Mouse (Mus musculus): ENCODE measurements around the gene Lsamp. TPM values are rescaled to one million over a fixed set of nuclear protein-coding genes. Genes with fewer than 3 reads are reported as not detected.
A peak's percentile ranks its signal among the peaks of the same experiment; 100 is the strongest.

Gene Lsamp
- polyA plus RNA-seq, 1 experiment from 2014 or later: 8.4 TPM

DNA sequence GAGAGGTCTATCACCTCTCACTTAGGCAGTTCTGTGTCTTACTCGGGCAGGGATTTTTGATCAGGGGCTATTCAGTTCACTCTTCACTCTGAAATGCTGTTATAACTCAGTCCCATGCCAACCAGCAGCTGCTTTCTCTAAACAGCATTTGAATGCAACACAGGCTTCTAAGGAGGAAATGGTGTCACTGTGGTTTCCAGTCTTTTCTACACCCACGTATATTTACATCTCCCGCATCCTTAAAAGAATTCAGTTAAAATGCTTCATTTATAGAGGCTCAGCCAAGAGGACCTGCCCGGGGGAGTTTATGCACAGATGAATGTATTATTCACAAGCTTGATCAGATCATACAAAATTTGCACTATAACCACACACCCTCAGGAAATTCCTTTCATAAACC is 306.0 kb downstream of the Lsamp start:
- H3K27me3 ChIP-seq: no peaks in the 10 kb centered on the region
- H3K9ac ChIP-seq: no peak overlapping the region
- no peak overlapping the region for H3K27ac ChIP-seq (replicated peaks)
- WGBS: 41% methylated on average over 4 of the region's 4 CpGs
- H3K4me3 ChIP-seq (replicated peaks): no peak overlapping the region
- no peak overlapping the region for H3K4me2 ChIP-seq (replicated peaks)
- no peak for ATAC-seq (ENCODE audit: insufficient number of reproducible peaks, low FRiP score, low TSS enrichment, low read depth)
- H3K36me3 ChIP-seq: no peaks in the 10 kb centered on the region
- no peaks in the 10 kb centered on the region for H3K9me3 ChIP-seq (replicated peaks)
- H3K4me1 ChIP-seq: no peaks in the 10 kb centered on the region

- Histone ChIP-seq H3K4me3 (replicated peaks) (no peak overlapping the region), H3K4me1 (no peaks in the 10 kb centered on the region), H3K9ac (no peak overlapping the region), H3K4me2 (replicated peaks) (no peak overlapping the region), H3K27me3 (no peaks in the 10 kb centered on the region), H3K9me3 (replicated peaks) (no peaks in the 10 kb centered on the region), H3K27ac (replicated peaks) (no peak overlapping the region), H3K36me3 (no peaks in the 10 kb centered on the region)
- WGBS: 49% methylated on average over 4 of the region's 4 CpGs
- no peak for ATAC-seq (ENCODE audit: insufficient number of reproducible peaks, low FRiP score, low TSS enrichment, low read depth)
Observed at GRCm38 (mm10) chr16:40294296-40294882, 310.2 kb downstream of the Lsamp start.

DNA sequence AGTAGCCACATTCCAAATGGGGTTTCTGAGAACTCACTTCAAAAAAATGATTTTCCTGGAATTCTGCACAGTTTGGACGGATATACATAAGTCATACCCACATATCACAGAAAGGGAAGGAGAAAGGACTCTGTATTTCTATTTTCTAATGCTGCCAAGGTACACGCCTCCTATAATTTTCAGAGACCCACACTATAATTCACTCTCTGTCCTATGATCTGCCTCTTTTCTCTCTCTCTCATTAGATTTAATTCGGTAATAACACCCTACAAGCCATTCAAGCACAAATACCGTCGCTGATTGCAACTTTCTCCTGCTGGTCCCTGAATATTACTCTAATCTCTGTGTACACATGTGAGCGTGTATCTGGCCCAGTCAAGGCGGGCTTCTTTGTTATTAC is 311.1 kb downstream of the Lsamp start:
- H3K4me1 ChIP-seq: no peaks in the 10 kb centered on the region
- H3K36me3 ChIP-seq: no peaks in the 10 kb centered on the region
- no peak overlapping the region for H3K4me3 ChIP-seq (replicated peaks)
- WGBS: 69% methylated on average over 7 of the region's 7 CpGs
- no peak overlapping the region for H3K27ac ChIP-seq (replicated peaks)
- no peaks in the 10 kb centered on the region for H3K9me3 ChIP-seq (replicated peaks)
- no peaks in the 10 kb centered on the region for H3K27me3 ChIP-seq
- H3K4me2 ChIP-seq (replicated peaks): no peak overlapping the region
- H3K9ac ChIP-seq: no peak overlapping the region
- ATAC-seq (ENCODE audit: insufficient number of reproducible peaks, low FRiP score, low TSS enrichment, low read depth): peak; percentile 57; the same call in 1 of the 2 replicates

DNA sequence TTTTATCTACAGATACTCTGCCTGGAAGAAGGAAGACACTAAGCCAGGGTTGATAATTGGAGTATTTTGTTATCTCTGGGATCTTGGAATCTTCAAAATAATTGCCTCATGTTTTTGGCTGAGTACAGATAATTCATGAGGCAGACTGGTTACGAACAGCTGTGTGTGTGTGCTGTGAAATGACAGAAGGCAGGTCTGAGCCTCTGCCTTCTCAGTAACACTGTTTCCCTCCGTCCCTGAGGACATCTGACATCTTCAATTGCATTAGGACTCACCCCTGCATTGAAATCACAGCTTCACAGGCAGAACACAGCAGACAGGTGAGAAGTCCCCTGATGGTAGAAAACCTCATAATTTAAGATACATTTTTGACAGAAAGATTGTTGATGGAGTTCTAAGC is 323.5 kb downstream of the Lsamp start:
- no peak overlapping the region for H3K27ac ChIP-seq (replicated peaks)
- H3K9me3 ChIP-seq (replicated peaks): no peaks in the 10 kb centered on the region
- WGBS: 32% methylated on average over 2 of the region's 2 CpGs
- no peaks in the 10 kb centered on the region for H3K27me3 ChIP-seq
- H3K9ac ChIP-seq: no peak overlapping the region
- H3K4me2 ChIP-seq (replicated peaks): no peak overlapping the region
- H3K36me3 ChIP-seq: no peaks in the 10 kb centered on the region
- no peak for ATAC-seq (ENCODE audit: insufficient number of reproducible peaks, low FRiP score, low TSS enrichment, low read depth)
- no peaks in the 10 kb centered on the region for H3K4me1 ChIP-seq
- no peak overlapping the region for H3K4me3 ChIP-seq (replicated peaks)

DNA sequence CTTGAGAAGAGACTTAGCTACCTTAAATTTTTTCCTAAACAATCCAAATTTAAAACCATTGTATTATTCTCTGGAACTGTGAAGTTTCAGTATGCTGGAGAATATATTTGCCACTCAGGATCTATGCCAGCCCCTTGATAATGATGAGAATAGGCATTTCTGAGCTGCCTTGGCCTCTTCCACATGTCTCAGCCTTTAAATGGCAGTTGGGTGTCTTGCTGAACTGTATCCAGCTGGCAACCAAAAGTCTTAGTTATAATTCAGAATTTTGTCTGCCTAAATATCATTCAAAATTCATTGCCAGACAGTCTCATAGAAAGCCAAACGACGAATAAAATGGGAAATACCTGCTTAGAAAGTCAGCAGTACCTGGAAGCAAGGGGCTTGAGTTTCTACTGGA is 332.0 kb downstream of the Lsamp start:
- Histone ChIP-seq H3K9me3 (replicated peaks) (no peaks in the 10 kb centered on the region), H3K27me3 (no peaks in the 10 kb centered on the region), H3K9ac (no peak overlapping the region), H3K27ac (replicated peaks) (no peak overlapping the region), H3K4me2 (replicated peaks) (no peak overlapping the region), H3K4me3 (replicated peaks) (no peak overlapping the region), H3K4me1 (no peaks in the 10 kb centered on the region), H3K36me3 (no peaks in the 10 kb centered on the region)
- 89% methylated on average over 2 of the region's 2 CpGs for WGBS
- no peak for ATAC-seq (ENCODE audit: insufficient number of reproducible peaks, low FRiP score, low TSS enrichment, low read depth)

DNA sequence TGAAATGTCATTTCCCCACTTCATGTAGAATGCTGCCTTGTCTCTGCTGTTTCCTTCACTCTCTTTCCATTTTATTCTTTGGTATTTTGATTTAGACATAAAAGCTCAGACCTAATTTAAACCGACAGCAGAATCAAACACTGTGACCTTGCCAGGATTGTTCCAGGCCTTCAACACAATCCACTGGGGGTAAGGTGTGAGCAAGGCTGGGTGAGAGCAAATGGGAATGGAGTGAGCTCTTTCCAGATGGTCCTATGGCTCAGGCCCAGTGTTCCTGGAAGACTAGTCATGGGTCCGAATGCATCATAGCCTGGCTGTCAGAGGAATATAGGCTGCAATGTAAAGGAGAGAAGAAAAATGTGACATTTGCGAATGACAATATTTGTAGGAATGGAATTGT is 340.6 kb downstream of the Lsamp start:
- H3K4me2 ChIP-seq (replicated peaks): no peak overlapping the region
- no peak for ATAC-seq (ENCODE audit: insufficient number of reproducible peaks, low FRiP score, low TSS enrichment, low read depth)
- no peak overlapping the region for H3K4me3 ChIP-seq (replicated peaks)
- H3K9ac ChIP-seq: no peak overlapping the region
- H3K36me3 ChIP-seq: no peaks in the 10 kb centered on the region
- no peak overlapping the region for H3K27ac ChIP-seq (replicated peaks)
- WGBS: 87% methylated on average over 3 of the region's 3 CpGs
- H3K9me3 ChIP-seq (replicated peaks): no peaks in the 10 kb centered on the region
- no peaks in the 10 kb centered on the region for H3K4me1 ChIP-seq
- no peaks in the 10 kb centered on the region for H3K27me3 ChIP-seq

DNA sequence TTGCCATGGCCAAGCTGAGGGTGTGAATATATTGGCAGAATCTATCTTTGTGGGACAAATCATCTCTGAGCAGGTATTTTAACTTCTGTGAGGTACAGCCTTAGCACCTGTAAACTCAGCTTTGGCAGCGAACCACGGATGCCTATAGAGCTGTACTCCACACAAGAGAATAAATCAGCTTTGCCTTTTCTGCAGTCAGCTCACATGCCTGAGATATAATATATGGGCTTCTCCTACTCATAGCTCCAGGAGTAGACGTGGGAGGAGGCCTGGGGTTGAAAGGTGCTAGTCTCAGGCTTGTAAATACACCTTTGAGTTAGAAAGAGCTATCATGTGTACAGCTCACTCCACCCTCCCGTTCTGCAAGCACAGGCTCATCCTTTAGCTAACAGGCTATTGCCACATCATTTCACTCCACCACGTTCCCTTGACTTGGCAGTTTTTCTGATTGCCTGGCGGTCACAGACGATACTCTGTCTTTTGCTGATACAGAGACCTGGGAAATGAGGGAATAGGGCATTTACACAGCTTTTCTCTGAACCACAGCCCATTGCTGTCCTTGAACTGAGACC is 344.2 kb downstream of the Lsamp start:
- no peaks in the 10 kb centered on the region for H3K9me3 ChIP-seq (replicated peaks)
- no peaks in the 10 kb centered on the region for H3K36me3 ChIP-seq
- no peak overlapping the region for H3K4me2 ChIP-seq (replicated peaks)
- H3K27ac ChIP-seq (replicated peaks): no peak overlapping the region
- no peak overlapping the region for H3K9ac ChIP-seq
- no peaks in the 10 kb centered on the region for H3K4me1 ChIP-seq
- H3K4me3 ChIP-seq (replicated peaks): no peak overlapping the region
- WGBS: 76% methylated on average over 7 of the region's 7 CpGs
- no peak for ATAC-seq (ENCODE audit: insufficient number of reproducible peaks, low FRiP score, low TSS enrichment, low read depth)
- no peaks in the 10 kb centered on the region for H3K27me3 ChIP-seq

- Histone ChIP-seq H3K9ac (no peak overlapping the region), H3K36me3 (no peaks in the 10 kb centered on the region), H3K4me2 (replicated peaks) (no peak overlapping the region), H3K9me3 (replicated peaks) (no peaks in the 10 kb centered on the region), H3K4me3 (replicated peaks) (no peak overlapping the region), H3K27me3 (no peaks in the 10 kb centered on the region), H3K4me1 (no peaks in the 10 kb centered on the region), H3K27ac (replicated peaks) (no peak overlapping the region)
- no peak for ATAC-seq (ENCODE audit: insufficient number of reproducible peaks, low FRiP score, low TSS enrichment, low read depth)
- WGBS: 83% methylated on average over 5 of the region's 5 CpGs
Observed at GRCm38 (mm10) chr16:40369677-40370076, 385.5 kb downstream of the Lsamp start.

- Histone ChIP-seq H3K4me3 (replicated peaks) (no peak overlapping the region), H3K27ac (replicated peaks) (no peak overlapping the region), H3K36me3 (no peaks in the 10 kb centered on the region), H3K9ac (no peak overlapping the region), H3K4me2 (replicated peaks) (no peak overlapping the region), H3K4me1 (no peaks in the 10 kb centered on the region), H3K27me3 (no peaks in the 10 kb centered on the region), H3K9me3 (replicated peaks) (no peaks in the 10 kb centered on the region)
- ATAC-seq (ENCODE audit: insufficient number of reproducible peaks, low FRiP score, low TSS enrichment, low read depth): no peak
- WGBS: 82% methylated on average over 1 of the region's 1 CpGs
Observed at GRCm38 (mm10) chr16:40371291-40371690, 387.1 kb downstream of the Lsamp start.

DNA sequence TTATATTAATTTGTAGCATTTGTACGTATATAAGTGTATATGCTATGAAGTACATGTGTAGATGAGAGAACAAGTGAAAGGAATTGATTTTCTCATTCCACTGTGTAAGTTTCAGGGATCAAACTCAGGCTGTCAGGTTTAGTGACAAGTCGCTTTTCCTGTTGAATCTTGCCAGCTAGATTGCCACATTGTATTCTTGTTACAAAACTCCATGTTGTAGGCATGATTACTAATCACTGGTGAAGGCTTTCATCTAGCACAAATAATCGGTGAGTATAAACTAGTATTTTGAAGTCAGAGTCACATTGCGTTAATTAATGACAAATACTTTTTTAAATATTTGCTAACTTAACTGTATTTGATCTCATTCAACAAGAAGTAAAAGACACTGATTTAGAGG is 391.2 kb downstream of the Lsamp start:
- H3K4me3 ChIP-seq (replicated peaks): no peak overlapping the region
- H3K4me1 ChIP-seq: no peaks in the 10 kb centered on the region
- no peak overlapping the region for H3K9ac ChIP-seq
- H3K4me2 ChIP-seq (replicated peaks): no peak overlapping the region
- H3K36me3 ChIP-seq: no peaks in the 10 kb centered on the region
- H3K9me3 ChIP-seq (replicated peaks): no peaks in the 10 kb centered on the region
- H3K27me3 ChIP-seq: no peaks in the 10 kb centered on the region
- 73% methylated on average over 4 of the region's 4 CpGs for WGBS
- H3K27ac ChIP-seq (replicated peaks): no peak overlapping the region
- no peak for ATAC-seq (ENCODE audit: insufficient number of reproducible peaks, low FRiP score, low TSS enrichment, low read depth)

- ATAC-seq (ENCODE audit: insufficient number of reproducible peaks, low FRiP score, low TSS enrichment, low read depth): no peak
- no peak overlapping the region for H3K4me2 ChIP-seq (replicated peaks)
- H3K4me3 ChIP-seq (replicated peaks): no peak overlapping the region
- no peak overlapping the region for H3K9ac ChIP-seq
- no peaks in the 10 kb centered on the region for H3K4me1 ChIP-seq
- no peaks in the 10 kb centered on the region for H3K27me3 ChIP-seq
- H3K9me3 ChIP-seq (replicated peaks): no peaks in the 10 kb centered on the region
- no peak overlapping the region for H3K27ac ChIP-seq (replicated peaks)
- no peaks in the 10 kb centered on the region for H3K36me3 ChIP-seq
- 67% methylated on average over 6 of the region's 6 CpGs for WGBS
Observed at GRCm38 (mm10) chr16:40377129-40377799, 393.1 kb downstream of the Lsamp start.

DNA sequence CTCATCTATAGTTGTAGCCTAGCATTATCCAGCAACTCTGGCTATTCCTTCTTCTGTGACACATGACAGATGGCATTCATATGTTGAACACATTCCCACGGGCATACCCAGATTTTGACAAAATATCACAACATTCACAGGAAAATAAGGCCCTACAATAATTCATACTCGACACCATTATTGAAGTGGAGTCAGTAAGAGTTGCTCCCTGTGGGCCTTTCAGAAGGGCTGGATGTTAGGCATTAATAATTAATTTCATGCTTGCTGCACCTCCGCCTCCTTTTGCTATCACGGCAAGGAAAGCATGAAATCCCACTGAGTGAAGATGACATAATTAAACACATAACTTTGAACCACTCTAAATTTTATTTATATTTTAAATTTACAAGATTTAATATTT is 407.9 kb downstream of the Lsamp start:
- WGBS: 58% methylated on average over 4 of the region's 4 CpGs

More for the DNA sequence above, 407.9 kb downstream of the Lsamp start:
- no peak overlapping the region for H3K4me3 ChIP-seq (replicated peaks)
- no peaks in the 10 kb centered on the region for H3K4me1 ChIP-seq
- H3K27me3 ChIP-seq: no peaks in the 10 kb centered on the region
- no peaks in the 10 kb centered on the region for H3K9me3 ChIP-seq (replicated peaks)
- no peak overlapping the region for H3K4me2 ChIP-seq (replicated peaks)
- H3K27ac ChIP-seq (replicated peaks): no peak overlapping the region
- no peak for ATAC-seq (ENCODE audit: insufficient number of reproducible peaks, low FRiP score, low TSS enrichment, low read depth)
- no peak overlapping the region for H3K9ac ChIP-seq
- H3K36me3 ChIP-seq: no peaks in the 10 kb centered on the region

All from embryonic facial prominence, embryonic 15.5 days (tissue).